Mouse (Mus musculus) yolk sac, embryonic 10.5 days (tissue): Measurements from ENCODE around the gene Otud7a.

Experiments
- DNase-seq: peaks from one replicate; pipeline ENCODE4 v3.0.0-alpha.2; 2017; ENCODE audit warnings: low spot score

Otud7a gene

GRCm38 (mm10) chr7:63777328-63777727 is 332.8 kb downstream of the Otud7a start:
- no peak for DNase-seq

- no peak for DNase-seq
Measured at GRCm38 (mm10) chr7:63780821-63781220, 336.3 kb downstream of the Otud7a start.

- no peak for DNase-seq
Measured at GRCm38 (mm10) chr7:63789743-63790142, 345.2 kb downstream of the Otud7a start.

- no peak for DNase-seq
Measured at GRCm38 (mm10) chr7:63796001-63796632, 351.6 kb downstream of the Otud7a start.

GRCm38 (mm10) chr7:63798446-63798845 is 353.9 kb downstream of the Otud7a start:
- no peak for DNase-seq

- no peak for DNase-seq
Measured at GRCm38 (mm10) chr7:63799304-63799703, 354.8 kb downstream of the Otud7a start.

GRCm38 (mm10) chr7:63802751-63803150 is 358.2 kb downstream of the Otud7a start:
- DNase-seq = no peak
